Mouse (Mus musculus) CD4-positive naive resting alpha-beta T cell, adult 57 days (primary cell): ENCODE measurements around the gene Myl4. TPM values are rescaled to one million over a fixed set of nuclear protein-coding genes. Genes with fewer than 3 reads are reported as not detected.

Experiments used
- total RNA-seq: library from RNA; stranded (reverse); gene quantifications from one replicate; pipeline ENCODE4 v1.2.4, GENCODE M21; 2023

Myl4 gene
- total RNA-seq, result 6.7 TPM

DNA sequence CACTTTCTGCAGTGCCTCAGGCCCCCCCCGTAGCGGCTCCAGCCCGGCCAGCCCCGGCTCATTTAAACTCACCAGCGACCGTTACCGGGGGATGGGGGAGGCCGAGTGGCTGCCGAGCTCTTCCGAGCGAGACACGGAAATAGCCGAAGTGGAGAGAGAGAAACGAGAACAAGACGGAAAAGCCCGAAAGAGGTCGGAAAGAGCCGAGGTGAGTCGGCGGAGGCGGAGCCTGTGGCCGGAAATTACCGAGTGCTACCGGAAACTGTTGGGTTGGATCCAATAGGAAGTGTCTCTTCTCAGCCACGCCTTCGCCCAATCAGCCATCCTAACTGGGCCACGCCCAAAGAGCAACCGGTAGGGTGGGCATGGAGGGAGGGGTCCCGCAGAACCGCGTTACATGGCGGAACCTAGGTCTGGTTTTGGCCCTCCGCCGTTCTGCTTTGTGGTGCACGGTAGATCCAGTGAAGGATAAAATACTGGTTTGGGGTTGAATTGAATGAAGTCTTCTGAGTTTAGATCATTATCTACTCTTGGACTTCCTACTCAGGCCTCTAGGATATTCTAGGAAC, at the start of gene Myl4, which contains the start of gene Cdc27:
TSS of gene Myl4 (plus strand) at position 258 of the 569 bp plus-strand sequence.
TSS of gene Cdc27 (minus strand) at position 215 of the 569 bp plus-strand sequence.

DNA sequence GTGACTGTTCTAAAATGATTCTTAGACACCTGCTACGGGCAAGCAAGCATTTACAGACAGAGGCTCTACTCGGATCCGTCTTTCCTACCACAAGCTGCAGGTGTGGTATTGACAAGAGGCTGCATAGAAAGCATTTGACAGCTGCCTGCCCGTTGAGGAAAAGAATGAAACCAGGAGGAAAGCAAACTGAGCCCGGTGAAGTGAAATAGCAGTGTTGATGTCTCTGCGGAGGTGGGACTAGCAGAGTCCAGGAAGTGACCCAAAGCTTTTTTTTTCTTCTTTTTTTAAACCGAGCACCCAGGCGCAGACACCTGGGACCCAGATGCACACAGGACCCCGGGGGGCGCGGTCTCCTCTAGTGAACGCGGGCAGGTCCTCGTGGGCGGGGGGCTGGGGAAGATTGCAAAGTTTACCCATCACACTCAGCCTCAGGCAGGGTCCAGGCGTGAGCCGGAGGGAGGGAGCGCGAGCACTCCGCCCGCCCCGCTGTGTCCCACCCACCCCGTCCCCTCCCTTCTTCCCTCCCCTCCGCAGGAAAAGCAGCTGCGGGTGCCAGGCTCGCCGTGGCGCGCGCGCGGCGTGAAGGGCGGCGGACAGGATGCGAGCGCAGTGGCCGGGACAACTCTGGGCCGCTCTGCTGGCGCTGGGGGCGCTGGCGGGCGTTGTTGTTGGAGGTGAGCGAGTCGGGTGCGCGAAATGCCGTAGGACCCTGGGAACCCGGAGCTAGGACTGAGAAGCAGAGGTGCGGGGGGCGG, 57.2 kb downstream of the Myl4 start, which contains the start of gene Itgb3:
TSS of gene Itgb3 (plus strand) at position 510 of the 755 bp plus-strand sequence.

Other genes starting within 250 kb of the Myl4 start
- 135 TPM for gene Kansl1, start 81.8 kb upstream of the Myl4 start, total RNA-seq
- 42.5 TPM for gene Cdc27, start within 50 bp of the Myl4 start, total RNA-seq
- 148 TPM for gene Itgb3, start 57.3 kb downstream of the Myl4 start, total RNA-seq
- gene Gm11639, start 135.0 kb downstream of the Myl4 start, total RNA-seq, result 0.15 TPM